Mouse (Mus musculus) myocyte (in vitro differentiated cells): ENCODE results near the gene E2f4. TPM values are rescaled to one million over a fixed set of nuclear protein-coding genes. Genes with fewer than 3 reads are reported as not detected.

Source experiments
- H3K27me3 ChIP-seq: one replicate; pipeline ENCODE4 v1.6.1; 2011; ENCODE audit not compliant: control insufficient read depth, insufficient read depth, insufficient read length
- H3K36me3 ChIP-seq: one replicate; pipeline ENCODE4 v1.6.1; 2011; ENCODE audit not compliant: control insufficient read depth, insufficient read depth
- H3K4me2 ChIP-seq: one replicate; pipeline ENCODE4 v1.6.1; 2011; ENCODE audit warnings: low read depth, control low read depth
- H3K4me3 ChIP-seq: one replicate; pipeline ENCODE4 v1.5.1; 2011; ENCODE audit warnings: mild to moderate bottlenecking, control low read depth, moderate library complexity
- H3K79me2 ChIP-seq: one replicate; pipeline ENCODE4 v1.6.1; 2011; ENCODE audit not compliant: control insufficient read depth, insufficient read depth
- H3ac ChIP-seq: one replicate; pipeline ENCODE4 v1.6.1; 2011; ENCODE audit not compliant: control insufficient read depth, insufficient read length
- CEBPB ChIP-seq: IDR thresholded peaks from 2 replicates; pipeline ENCODE4 v1.6.1; 2011; ENCODE audit warnings: mild to moderate bottlenecking, moderate library complexity; ENCODE audit not compliant: poor library complexity, insufficient read depth, severe bottlenecking
- E2F4 ChIP-seq: IDR thresholded peaks from one replicate; pipeline ENCODE4 v1.6.1; 2011; ENCODE audit warnings: mild to moderate bottlenecking, control low read depth, moderate library complexity; ENCODE audit not compliant: insufficient read depth
- MAX ChIP-seq: IDR thresholded peaks from one replicate; pipeline ENCODE4 v1.6.1; 2011; ENCODE audit warnings: low read depth, mild to moderate bottlenecking, control low read depth
- MYOD1 ChIP-seq, 3 experiments: IDR thresholded peaks; one replicate each; pipeline ENCODE4 v1.6.1; 2011; ENCODE audit warnings: control low read depth in 2 of 3, low read depth in 2 of 3, mild to moderate bottlenecking in 2 of 3, moderate library complexity in 1 of 3; ENCODE audit not compliant: insufficient read length in 2 of 3, control insufficient read depth in 1 of 3
- MYOG ChIP-seq, 3 experiments: IDR thresholded peaks; one replicate each; pipeline ENCODE4 v1.6.1; 2011; ENCODE audit warnings: control low read depth in 2 of 3, low read depth in 2 of 3, mild to moderate bottlenecking in 2 of 3; ENCODE audit not compliant: insufficient read length in 2 of 3, control insufficient read depth in 1 of 3, insufficient read depth in 1 of 3
- POLR2A ChIP-seq: IDR thresholded peaks from one replicate; pipeline ENCODE4 v1.6.1; 2011; ENCODE audit warnings: low read depth, mild to moderate bottlenecking, control low read depth, moderate library complexity; ENCODE audit not compliant: insufficient read length
- POLR2AphosphoS2 ChIP-seq: IDR thresholded peaks from one replicate; pipeline ENCODE4 v1.6.1; 2011; ENCODE audit warnings: low read depth, control low read depth; ENCODE audit not compliant: insufficient read length
- REST ChIP-seq: IDR thresholded peaks from one replicate; pipeline ENCODE4 v1.6.1; 2011; ENCODE audit warnings: mild to moderate bottlenecking, control low read depth, moderate library complexity; ENCODE audit not compliant: insufficient read depth, insufficient read length
- SRF ChIP-seq: IDR thresholded peaks from one replicate; pipeline ENCODE4 v1.6.1; 2011; ENCODE audit warnings: low read depth; ENCODE audit not compliant: control insufficient read depth, insufficient read length
- TCF12 ChIP-seq: IDR thresholded peaks from one replicate; pipeline ENCODE4 v1.6.1; 2011; ENCODE audit warnings: mild to moderate bottlenecking, control low read depth; ENCODE audit not compliant: poor library complexity, insufficient read depth, severe bottlenecking
- TCF3 ChIP-seq: IDR thresholded peaks from one replicate; pipeline ENCODE4 v1.6.1; 2011; ENCODE audit warnings: low read depth, control low read depth; ENCODE audit not compliant: insufficient read length
- USF1 ChIP-seq: IDR thresholded peaks from one replicate; pipeline ENCODE4 v1.6.1; 2011; ENCODE audit warnings: low read depth, mild to moderate bottlenecking, control low read depth, moderate library complexity
- polyA plus RNA-seq: library from polyadenylated mRNA; unstranded; fragments of >200 nt; fragmentation: generic; extraction: Trizol; gene quantifications from one replicate; pipeline ENCODE4 v1.2.1, GENCODE M21; 2012; ENCODE audit warnings: missing spikeins

E2f4 gene
- polyA plus RNA-seq, 1 experiment, result 59.7 TPM

- peaks cover 23% of the 10 kb centered on the region for H3K79me2 ChIP-seq
- H3K27me3 ChIP-seq, result no peaks in the 10 kb centered on the region
- H3K36me3 ChIP-seq, result peaks cover 7% of the 10 kb centered on the region
- TF ChIP-seq TCF12, result no peak
- TF ChIP-seq REST, result no peak
- TF ChIP-seq CEBPB, result no peak
- no peak for TF ChIP-seq E2F4
- no peak for TF ChIP-seq POLR2AphosphoS2
- no peak for TF ChIP-seq USF1
- no peak for TF ChIP-seq MYOG (IDR thresholded peaks at IDR 0.05; ENCODE audit: control insufficient read depth in 1 of 3, insufficient read depth in 1 of 3, insufficient read length in 2 of 3, low read depth in 2 of 3)
- TF ChIP-seq MYOD1 (IDR thresholded peaks at IDR 0.05; ENCODE audit: control insufficient read depth in 1 of 3, insufficient read length in 2 of 3, low read depth in 2 of 3), result no peak
- TF ChIP-seq TCF3, result no peak
- no peak for TF ChIP-seq POLR2A
- peak overlapping the region; percentile 93 for H3K4me3 ChIP-seq
- peak overlapping the region; percentile 95 for H3K4me2 ChIP-seq
- no peak overlapping the region for H3ac ChIP-seq
Observed at GRCm38 (mm10) chr8:105294776-105295175, 2.7 kb upstream of the E2f4 start.

DNA sequence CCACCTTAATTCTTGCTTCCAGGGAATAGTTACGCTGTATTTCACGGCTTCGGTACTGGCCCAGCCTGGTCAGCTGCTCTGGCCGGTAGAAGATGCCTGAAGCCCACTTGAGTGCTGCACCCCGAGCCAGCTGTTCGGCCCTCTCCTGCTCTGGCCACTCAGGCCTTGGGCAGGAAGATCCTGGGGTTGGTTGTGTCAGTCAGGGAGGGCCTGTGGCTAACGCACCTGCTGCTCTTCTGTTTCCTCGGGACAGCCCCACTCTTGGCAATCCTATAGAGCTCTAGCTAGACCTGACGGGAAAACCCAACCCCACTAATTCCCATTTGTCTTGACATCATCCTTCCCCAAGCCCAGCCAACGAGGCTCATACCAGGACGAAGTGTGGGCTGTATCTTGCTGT, 2.2 kb upstream of the E2f4 start:
- no peak overlapping the region for H3ac ChIP-seq
- no peaks in the 10 kb centered on the region for H3K27me3 ChIP-seq
- peak overlapping the region; percentile 93 for H3K4me3 ChIP-seq
- H3K36me3 ChIP-seq, result peaks cover 12% of the 10 kb centered on the region
- H3K79me2 ChIP-seq, result peaks cover 25% of the 10 kb centered on the region
- peak overlapping the region; percentile 95 for H3K4me2 ChIP-seq
- TF ChIP-seq E2F4 (no peak), TCF12 (peak; percentile 80), MYOG (IDR thresholded peaks at IDR 0.05; ENCODE audit: control insufficient read depth in 1 of 3, insufficient read depth in 1 of 3, insufficient read length in 2 of 3, low read depth in 2 of 3) (peak; percentile 89 to 99 (median 96)), TCF3 (peak; percentile 64), CEBPB (no peak), POLR2A (no peak), MYOD1 (IDR thresholded peaks at IDR 0.05; ENCODE audit: control insufficient read depth in 1 of 3, insufficient read length in 2 of 3, low read depth in 2 of 3) (peak; percentile 39 to 97 (median 95)), SRF (no peak), MAX (no peak), REST (no peak), POLR2AphosphoS2 (no peak), USF1 (no peak)

- H3K27me3 ChIP-seq, result no peaks in the 10 kb centered on the region
- TF ChIP-seq POLR2A, result no peak
- no peak for TF ChIP-seq REST
- no peak for TF ChIP-seq E2F4
- TF ChIP-seq MAX, result no peak
- TF ChIP-seq SRF, result no peak
- H3ac ChIP-seq, result no peak within 1 kb of the TSS
- H3K4me3 ChIP-seq, result peak within 1 kb of the TSS; percentile 93
- H3K36me3 ChIP-seq, result peaks cover 19% of the 10 kb centered on the region
- H3K4me2 ChIP-seq, result peak within 1 kb of the TSS; percentile 95
- H3K79me2 ChIP-seq, result peaks cover 32% of the 10 kb centered on the region
Observed at GRCm38 (mm10) chr8:105295895-105296573, 1.4 kb upstream of the E2f4 start, which contains the start of gene Exoc3l. TSS of gene Exoc3l (minus strand) at chr8:105296101.

DNA sequence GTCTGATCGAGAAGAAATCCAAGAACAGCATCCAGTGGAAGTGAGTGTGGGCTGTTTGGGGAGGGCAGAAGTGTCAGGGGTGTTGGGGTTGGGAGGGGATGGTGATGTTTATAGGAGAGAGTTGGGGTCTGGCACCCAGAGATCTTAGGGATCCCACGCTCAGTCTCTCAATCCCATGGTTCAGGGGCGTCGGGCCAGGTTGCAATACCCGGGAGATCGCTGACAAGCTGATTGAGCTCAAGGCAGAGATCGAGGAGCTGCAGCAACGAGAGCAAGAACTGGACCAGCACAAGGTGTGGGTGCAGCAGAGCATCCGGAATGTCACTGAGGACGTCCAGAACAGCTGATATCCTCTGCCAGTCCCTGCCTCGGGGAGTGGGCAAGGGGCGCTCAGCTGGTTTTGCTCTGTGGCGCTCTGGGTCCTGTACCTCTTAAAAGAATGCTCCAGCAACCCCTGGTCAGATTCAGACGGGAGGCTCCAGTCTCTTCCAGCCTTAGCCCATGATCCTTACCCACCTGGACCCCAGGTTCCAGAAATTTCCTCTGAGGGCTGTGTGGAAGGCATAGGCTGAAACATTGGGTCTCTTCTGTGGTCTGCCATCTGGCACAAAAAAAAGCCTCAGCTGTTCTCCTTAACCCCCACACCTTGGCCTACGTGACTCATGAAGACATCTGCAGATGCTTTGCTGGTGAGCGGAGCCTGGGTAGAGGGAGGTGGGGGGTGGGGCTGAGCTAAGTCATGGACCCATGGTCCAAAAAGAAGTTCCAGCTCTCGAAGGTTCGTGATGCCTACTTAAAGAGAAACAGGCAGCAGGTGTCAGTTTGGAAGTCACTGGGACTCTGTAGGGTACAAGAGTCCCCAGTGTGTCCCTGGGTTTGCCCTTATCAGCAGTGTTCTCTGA, 1.1 kb downstream of the E2f4 start:
- H3ac ChIP-seq, result peak overlapping the region; percentile 57
- peak overlapping the region; percentile 93 for H3K4me3 ChIP-seq
- TF ChIP-seq TCF3, result no peak
- TF ChIP-seq TCF12, result peak; percentile 96
- peak in 2 of 3 experiments; percentile 71 to 82 for TF ChIP-seq MYOD1 (IDR thresholded peaks at IDR 0.05; ENCODE audit: control insufficient read depth in 1 of 3, insufficient read length in 2 of 3, low read depth in 2 of 3)
- TF ChIP-seq POLR2AphosphoS2, result peak; percentile 33
- no peak for TF ChIP-seq USF1
- no peak for TF ChIP-seq REST
- peak; percentile 33 for TF ChIP-seq POLR2A
- peak; percentile 64 to 92 (median 69) for TF ChIP-seq MYOG (IDR thresholded peaks at IDR 0.05; ENCODE audit: control insufficient read depth in 1 of 3, insufficient read depth in 1 of 3, insufficient read length in 2 of 3, low read depth in 2 of 3)
- no peak for TF ChIP-seq SRF
- no peak for TF ChIP-seq CEBPB
- no peak for TF ChIP-seq E2F4
- no peak for TF ChIP-seq MAX
- no peaks in the 10 kb centered on the region for H3K27me3 ChIP-seq
- peaks cover 42% of the 10 kb centered on the region for H3K36me3 ChIP-seq
- peaks cover 32% of the 10 kb centered on the region for H3K79me2 ChIP-seq
- peak overlapping the region; percentile 82 for H3K4me2 ChIP-seq
